ENCODE assay signal across 8 mouse cellular contexts in genomic region chr1:179142177-179142576, GRCm38 (mm10).
DNase-seq lines count a peak whose midpoint lies in the region; ATAC-seq and TF ChIP-seq lines count a peak whose summit lies in the region.

No protein-coding gene starts in this region.

- no peaks in the 10 kb centered on the region for H3K79me2 ChIP-seq in heart, adult 2 months (replicated peaks; ENCODE audit: control insufficient read depth, insufficient read depth, low read length)

- H3K27me3 ChIP-seq in heart, adult 2 months (ENCODE audit: control insufficient read depth, insufficient read depth, low read length), result no peaks in the 10 kb centered on the region
- H3K27me3 ChIP-seq in G1E (ENCODE audit: insufficient read depth, low read length), result no peaks in the 10 kb centered on the region
- H3K27me3 ChIP-seq in forebrain, postnatal 0 days (ENCODE audit: insufficient read depth, low read length), result no peaks in the 10 kb centered on the region
- H3K27me3 ChIP-seq in kidney, embryonic 14.5 days (ENCODE audit: control insufficient read depth, insufficient read depth, low read length), result no peaks in the 10 kb centered on the region
- no peaks in the 10 kb centered on the region for H3K27me3 ChIP-seq in lung, embryonic 15.5 days
- H3K27me3 ChIP-seq in small intestine, adult 2 months (ENCODE audit: control insufficient read depth, insufficient read depth, low read length), result no peaks in the 10 kb centered on the region

- intact Hi-C loops in heart, adult 2 months (cut with DNase I), result loop anchor here (1.0 to 10.0 kb wide), 5 partner anchors 90 to 615 kb away; no protein-coding TSS in a partner anchor

- peak; percentile 24 to 31 for DNase-seq in heart, adult 2 months
- DNase-seq in heart, adult 11 months, result no peak
- DNase-seq in G1E (ENCODE audit: low spot score), result peak; percentile 26
- peak; percentile 69 to 80 for DNase-seq in cerebellum, adult 18-20 months
- peak; percentile 63 for DNase-seq in forebrain, postnatal 0 days

- H3K36me3 ChIP-seq in heart, adult 2 months (ENCODE audit: control insufficient read depth, insufficient read depth, low read length), result no peaks in the 10 kb centered on the region
- H3K36me3 ChIP-seq in G1E (replicated peaks), result no peaks in the 10 kb centered on the region
- H3K36me3 ChIP-seq in forebrain, postnatal 0 days (ENCODE audit: insufficient read depth), result no peaks in the 10 kb centered on the region
- H3K36me3 ChIP-seq in kidney, embryonic 14.5 days (ENCODE audit: control insufficient read depth, insufficient read depth, low read length), result no peaks in the 10 kb centered on the region
- no peaks in the 10 kb centered on the region for H3K36me3 ChIP-seq in lung, embryonic 15.5 days
- no peaks in the 10 kb centered on the region for H3K36me3 ChIP-seq in small intestine, adult 2 months (ENCODE audit: control insufficient read depth, insufficient read depth, low read length)

- 24% methylated on average over 3 of the region's 3 CpGs for WGBS in heart, adult 2 months
- WGBS in forebrain, postnatal 0 days, result 54% methylated on average over 3 of the region's 3 CpGs
- WGBS in kidney, embryonic 14.5 days, result 46% methylated on average over 3 of the region's 3 CpGs
- 24% methylated on average over 3 of the region's 3 CpGs for WGBS in lung, embryonic 15.5 days
- WGBS in small intestine, adult 2 months, result 28% methylated on average over 3 of the region's 3 CpGs

- no peaks in the 10 kb centered on the region for H3K4me1 ChIP-seq in heart, adult 2 months (ENCODE audit: control insufficient read depth, insufficient read depth, low read length)
- H3K4me1 ChIP-seq in G1E (ENCODE audit: insufficient read depth, low read depth, low read length), result peaks cover 7% of the 10 kb centered on the region
- H3K4me1 ChIP-seq in forebrain, postnatal 0 days (ENCODE audit: insufficient read depth), result no peaks in the 10 kb centered on the region
- peaks cover 15% of the 10 kb centered on the region for H3K4me1 ChIP-seq in kidney, embryonic 14.5 days (ENCODE audit: control insufficient read depth, insufficient read depth, low read length)
- no peaks in the 10 kb centered on the region for H3K4me1 ChIP-seq in lung, embryonic 15.5 days
- no peaks in the 10 kb centered on the region for H3K4me1 ChIP-seq in small intestine, adult 2 months (ENCODE audit: control insufficient read depth, insufficient read depth, insufficient read length, low read length)

- H3K4me2 ChIP-seq in forebrain, postnatal 0 days (ENCODE audit: low read depth), result no peak overlapping the region
- H3K4me2 ChIP-seq in kidney, embryonic 14.5 days (replicated peaks; ENCODE audit: low read depth, low read length), result no peak overlapping the region
- H3K4me2 ChIP-seq in lung, embryonic 15.5 days, result no peak overlapping the region

- TF ChIP-seq EP300 in heart, adult 2 months (IDR thresholded peaks at IDR 0.05; ENCODE audit: insufficient read depth, low read depth, low read length), result no peak

- H3K4me3 ChIP-seq in heart, adult 2 months, result no peak overlapping the region
- no peak overlapping the region for H3K4me3 ChIP-seq in G1E (ENCODE audit: low read depth, low read length)
- no peak overlapping the region for H3K4me3 ChIP-seq in forebrain, postnatal 0 days (ENCODE audit: low read depth, low read length)
- no peak overlapping the region for H3K4me3 ChIP-seq in kidney, embryonic 14.5 days (ENCODE audit: low read length)
- H3K4me3 ChIP-seq in lung, embryonic 15.5 days, result no peak overlapping the region
- H3K4me3 ChIP-seq in small intestine, adult 2 months (ENCODE audit: low read depth, low read length), result no peak overlapping the region

- no peaks in the 10 kb centered on the region; the same call in 1 of the 2 replicates for H3K9me3 ChIP-seq in G1E (replicated peaks)
- H3K9me3 ChIP-seq in forebrain, postnatal 0 days (ENCODE audit: low read length), result no peaks in the 10 kb centered on the region
- H3K9me3 ChIP-seq in kidney, embryonic 14.5 days (ENCODE audit: control insufficient read depth, low read length), result no peaks in the 10 kb centered on the region
- H3K9me3 ChIP-seq in lung, embryonic 15.5 days, result no peaks in the 10 kb centered on the region

- peak; percentile 77 for TF ChIP-seq CTCF in heart, adult 2 months (IDR thresholded peaks at IDR 0.05)
- TF ChIP-seq CTCF in G1E (IDR thresholded peaks at IDR 0.05; ENCODE audit: low read depth, low read length), result no peak
- peak; percentile 63 for TF ChIP-seq CTCF in forebrain, postnatal 0 days (IDR thresholded peaks at IDR 0.05; ENCODE audit: low read depth)
- peak; percentile 45; the same call in 1 of the 2 replicates for TF ChIP-seq CTCF in small intestine, adult 2 months (IDR thresholded peaks at IDR 0.05; ENCODE audit: extremely low read depth, insufficient read length, insufficient replicate concordance, low read depth, low read length)

- ATAC-seq in G1E (ENCODE audit: extremely low read depth, insufficient number of reproducible peaks, low FRiP score, poor library complexity, severe bottlenecking), result peak; percentile 49
- peak; percentile 32; the same call in 1 of the 2 replicates for ATAC-seq in forebrain, postnatal 0 days
- ATAC-seq in kidney, embryonic 14.5 days (ENCODE audit: low FRiP score, low TSS enrichment), result 0 out of 2 replicates have a peak, but pooled peaks have one; percentile 7
- peak; percentile 48; the same call in 1 of the 2 replicates for ATAC-seq in lung, embryonic 15.5 days (ENCODE audit: borderline replicate concordance, extremely low read depth, low FRiP score, low TSS enrichment)

- no peak overlapping the region for H3K9ac ChIP-seq in heart, adult 2 months (ENCODE audit: low read depth, low read length)
- no peak overlapping the region for H3K9ac ChIP-seq in forebrain, postnatal 0 days
- no peak overlapping the region for H3K9ac ChIP-seq in kidney, embryonic 14.5 days (ENCODE audit: low read depth, low read length)
- H3K9ac ChIP-seq in lung, embryonic 15.5 days, result no peak overlapping the region

- TF ChIP-seq POLR2A in heart, adult 2 months (IDR thresholded peaks at IDR 0.05; ENCODE audit: insufficient read depth, low read depth, low read length), result no peak
- TF ChIP-seq POLR2A in small intestine, adult 2 months (IDR thresholded peaks at IDR 0.05; ENCODE audit: low read depth, low read length), result no peak

- H3K27ac ChIP-seq in heart, adult 2 months, result no peak overlapping the region
- H3K27ac ChIP-seq in forebrain, postnatal 0 days (ENCODE audit: low read depth, low read length), result no peak overlapping the region
- H3K27ac ChIP-seq in kidney, embryonic 14.5 days (ENCODE audit: low read depth, low read length), result no peak overlapping the region; the same call in 1 of the 2 replicates
- no peak overlapping the region for H3K27ac ChIP-seq in lung, embryonic 15.5 days
- no peak overlapping the region for H3K27ac ChIP-seq in small intestine, adult 2 months (ENCODE audit: insufficient read depth, low read depth, low read length)
